Mouse (Mus musculus): ENCODE measurements at regions not wholly inside any gene's neighbourhood (a gene's known extent, or its start where the extent isn't known, plus 50 kb on each side); places are given as distances from the start of the nearest gene placed in this dataset.

DNA sequence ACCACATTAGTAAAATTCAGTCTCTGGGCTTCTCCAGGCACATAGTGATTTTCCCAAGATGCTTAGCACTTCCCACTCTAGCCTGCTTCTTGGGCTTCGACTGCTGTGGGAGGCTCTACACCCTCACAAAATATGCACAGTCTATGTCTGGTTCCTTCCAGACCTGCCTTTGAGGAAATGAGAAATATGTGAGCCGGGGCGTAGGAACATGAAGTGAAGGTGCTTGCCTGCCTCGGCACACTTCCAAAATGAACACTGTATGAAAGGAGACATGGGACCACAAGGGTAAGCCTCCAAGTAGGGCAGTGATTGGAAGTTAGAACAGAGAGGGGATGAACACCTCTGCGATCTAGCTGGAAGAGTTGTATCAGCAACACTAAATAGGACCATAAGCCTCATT is 54.5 kb downstream of the Gm10260 start:
- no peak for DNase-seq

DNA sequence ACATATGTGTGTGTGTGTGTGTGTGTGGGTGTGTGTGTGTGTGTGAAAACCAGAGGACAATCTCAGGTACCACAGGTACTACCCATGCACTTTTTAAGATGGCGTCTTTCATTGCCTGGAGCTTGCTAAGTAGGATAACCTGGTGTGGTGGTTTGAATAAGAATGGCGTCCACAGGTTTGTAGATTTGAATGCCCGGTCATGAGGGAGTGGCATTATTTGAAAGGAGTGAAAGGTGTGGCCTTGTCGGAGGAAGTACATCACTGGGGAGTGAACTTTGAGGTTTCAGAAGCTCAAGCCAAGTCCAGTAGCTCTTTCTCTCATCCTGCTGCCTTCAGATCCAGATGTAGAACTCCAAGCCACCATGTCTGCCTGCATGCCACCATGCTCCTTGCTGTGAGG is 55.9 kb downstream of the Gm10260 start:
- no peak for DNase-seq

DNA sequence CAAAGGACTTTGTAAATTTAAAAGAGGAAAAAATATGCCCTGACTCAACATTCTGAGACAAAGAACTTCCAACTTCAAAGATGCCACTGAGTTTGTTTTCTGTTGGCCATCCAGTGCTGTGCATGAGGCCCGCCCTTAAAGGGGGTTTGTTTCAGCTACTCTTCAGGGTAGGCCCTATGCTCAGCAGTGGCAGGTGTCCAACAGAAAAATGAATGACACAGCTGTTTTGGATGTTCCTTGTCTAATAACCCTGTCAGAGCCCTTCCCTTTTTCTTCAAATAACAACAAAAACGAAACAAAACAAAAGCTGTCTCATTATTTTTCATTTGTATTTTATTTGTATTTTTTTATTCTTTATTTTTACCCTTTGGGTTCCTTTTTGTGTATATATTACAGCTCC is 61.5 kb downstream of the Gm10260 start:
- DNase-seq = no peak

DNA sequence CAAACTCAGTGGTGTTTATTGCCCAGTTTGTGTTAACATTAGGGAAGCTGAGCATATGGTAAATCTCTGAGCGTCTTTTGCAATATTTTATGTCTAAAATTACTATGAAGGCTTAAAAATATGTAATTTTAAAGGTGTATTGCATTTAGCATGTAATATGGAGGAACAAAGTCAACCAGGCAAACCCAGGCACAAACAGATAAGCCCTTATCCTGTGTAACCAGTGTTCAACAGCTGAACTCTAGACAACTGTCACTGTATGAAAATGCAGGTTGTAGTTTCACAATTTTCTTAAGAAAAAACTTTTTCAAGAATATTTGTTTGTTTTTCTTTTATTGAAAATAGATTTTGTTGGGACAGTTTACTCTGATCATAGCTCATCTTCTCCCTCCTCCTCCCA is 62.1 kb downstream of the Gm10260 start:
- no peak for DNase-seq

DNA sequence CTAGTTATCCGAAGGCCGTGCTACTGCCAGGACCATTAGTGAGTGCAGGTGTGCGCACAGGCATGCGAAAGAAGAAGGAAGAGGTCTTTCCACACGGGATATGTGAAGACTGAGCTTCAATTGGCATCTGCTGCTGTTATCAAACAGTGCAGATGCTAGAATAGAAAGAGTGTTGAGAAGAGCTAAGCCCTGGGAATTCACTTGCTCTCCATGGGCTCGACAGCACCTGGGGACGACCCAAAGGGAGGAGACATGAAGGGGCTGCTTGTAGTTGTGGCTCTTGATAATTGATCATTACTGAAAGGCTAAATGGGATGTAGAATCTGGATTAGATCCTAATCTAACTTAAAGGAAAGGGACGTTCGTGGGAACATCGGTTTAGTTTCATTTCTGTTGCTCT is 63.2 kb downstream of the Gm10260 start:
- DNase-seq = no peak

DNA sequence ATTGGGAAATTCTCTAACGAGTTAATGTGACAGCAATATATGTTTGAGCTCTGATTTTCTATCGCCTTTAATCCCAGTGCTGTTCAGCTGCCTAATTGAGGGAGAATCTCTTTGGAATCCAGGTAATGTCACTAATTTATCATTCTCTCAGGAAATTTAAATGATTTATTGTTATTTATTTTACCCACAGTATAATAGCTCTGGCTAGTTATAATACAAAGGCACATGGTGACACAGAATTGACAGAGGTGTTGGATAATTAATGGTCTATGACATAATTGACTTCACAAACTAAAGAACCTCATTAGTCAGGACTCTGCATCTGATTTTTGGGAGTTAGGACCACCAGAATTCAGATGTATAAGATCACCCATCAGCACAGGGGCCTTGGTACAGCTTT is 65.4 kb downstream of the Gm10260 start:
- DNase-seq = no peak

DNA sequence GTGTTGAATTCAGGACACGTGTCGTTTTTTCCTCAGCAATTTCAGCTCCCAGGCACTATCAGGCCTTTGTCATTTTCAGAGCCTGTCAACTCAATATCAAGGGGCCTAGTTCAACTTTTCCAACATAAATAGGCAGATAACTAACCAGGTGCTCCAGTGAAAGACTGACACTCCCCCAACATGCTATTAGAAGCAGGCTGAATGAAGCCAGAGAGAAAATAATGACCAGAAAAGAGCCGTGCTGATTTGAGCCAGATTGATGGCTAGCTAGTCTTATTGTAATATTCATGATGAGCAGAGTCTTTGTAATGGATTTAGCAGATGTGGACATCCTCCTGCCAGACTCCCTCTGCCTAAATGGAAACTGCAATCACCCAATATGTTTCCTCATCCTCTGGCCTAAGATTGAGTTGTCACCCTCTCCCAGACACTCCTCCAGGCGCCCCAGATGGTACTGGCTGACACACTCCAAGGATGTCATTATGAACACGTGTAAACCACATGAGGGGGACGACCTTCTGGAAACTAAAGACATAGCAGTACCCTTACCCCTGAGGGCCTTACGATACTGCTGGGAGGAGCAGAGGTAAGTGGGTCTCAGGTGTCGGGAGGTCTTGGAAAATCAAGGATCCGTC is 66.0 kb downstream of the Gm10260 start:
- no peak for DNase-seq

DNA sequence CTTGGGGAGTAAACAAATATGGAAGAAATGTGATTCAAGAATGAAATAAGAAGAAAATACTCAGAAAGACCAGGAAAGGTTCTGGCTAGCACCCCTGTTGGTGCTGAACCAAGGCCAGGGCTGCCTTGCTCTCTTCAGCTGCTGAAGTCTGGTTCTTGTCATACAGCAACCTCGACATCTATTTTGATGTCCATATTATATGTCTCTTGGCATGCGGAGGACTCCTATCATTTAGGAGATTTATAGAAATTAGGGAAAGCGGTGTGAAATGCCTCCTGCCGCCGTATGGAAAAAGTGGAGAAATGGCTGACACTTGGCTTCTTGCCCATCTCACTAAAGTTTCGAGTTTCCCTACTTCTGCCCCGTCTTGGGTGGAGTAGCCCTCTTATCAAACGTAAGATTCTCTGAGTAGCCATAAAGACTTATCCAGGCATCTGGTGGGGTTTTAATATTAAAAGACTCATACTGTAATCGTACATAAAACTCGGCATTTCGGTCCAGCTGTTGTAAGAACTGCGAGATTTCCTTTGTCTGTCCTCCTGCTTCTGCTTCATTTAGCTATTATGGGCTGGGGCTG is 72.0 kb downstream of the Gm10260 start:
- DNase-seq = no peak

DNA sequence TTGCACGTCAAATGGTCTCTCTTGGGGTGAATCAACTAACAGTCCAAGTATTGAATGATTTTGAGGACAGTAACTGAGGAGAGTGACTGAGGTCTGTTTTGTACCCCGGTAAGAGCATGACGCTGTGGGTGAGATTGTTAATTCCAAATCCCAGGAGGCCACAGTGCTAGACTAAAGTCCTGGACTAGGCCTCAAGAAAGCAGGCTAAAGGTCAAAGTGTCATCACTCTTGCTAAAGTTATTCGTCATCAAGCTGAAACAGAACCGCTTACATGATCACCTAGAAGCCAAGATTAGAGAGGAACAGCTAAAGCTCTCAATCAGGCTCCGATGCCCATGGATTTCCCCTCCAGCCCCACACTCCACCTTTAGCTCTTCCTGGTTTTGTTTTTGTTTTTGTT is 76.6 kb downstream of the Gm10260 start:
- no peak for DNase-seq

DNA sequence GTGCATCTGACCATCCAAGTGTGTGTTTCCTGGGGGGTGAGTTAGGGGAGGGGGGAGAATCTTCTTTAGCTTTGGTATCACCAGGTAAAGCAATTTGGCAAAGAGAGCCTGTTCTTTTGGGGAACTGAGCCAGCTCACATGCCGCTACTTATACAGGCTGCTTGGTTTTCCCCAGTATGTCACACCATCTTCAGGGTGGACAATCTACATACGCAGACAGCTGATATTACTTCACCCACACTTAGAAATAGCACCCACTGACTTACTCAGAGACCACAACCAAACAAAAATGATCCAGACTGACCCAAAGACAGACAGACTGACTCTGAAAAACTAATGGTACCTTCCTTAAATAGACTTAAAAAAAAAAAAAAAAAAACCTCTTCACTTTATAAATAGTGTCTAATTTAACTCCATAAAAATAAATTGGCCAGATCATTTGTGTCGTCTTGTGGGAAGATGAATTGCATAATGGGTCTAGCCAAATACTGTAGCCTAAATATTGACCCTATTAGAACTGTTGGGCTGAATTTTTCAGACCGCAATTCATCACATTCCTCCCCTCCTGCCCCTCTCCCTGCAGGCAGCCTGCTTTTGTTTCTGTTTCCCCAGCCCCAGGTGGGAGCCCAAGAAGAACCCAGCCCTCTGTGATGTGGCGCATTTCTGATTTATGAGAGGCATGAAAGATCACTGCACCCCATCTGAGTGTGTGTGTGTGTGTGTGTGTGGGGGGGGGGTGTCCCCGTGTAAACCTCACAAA is 79.0 kb downstream of the Gm10260 start:
- peak; percentile 41 for DNase-seq

DNA sequence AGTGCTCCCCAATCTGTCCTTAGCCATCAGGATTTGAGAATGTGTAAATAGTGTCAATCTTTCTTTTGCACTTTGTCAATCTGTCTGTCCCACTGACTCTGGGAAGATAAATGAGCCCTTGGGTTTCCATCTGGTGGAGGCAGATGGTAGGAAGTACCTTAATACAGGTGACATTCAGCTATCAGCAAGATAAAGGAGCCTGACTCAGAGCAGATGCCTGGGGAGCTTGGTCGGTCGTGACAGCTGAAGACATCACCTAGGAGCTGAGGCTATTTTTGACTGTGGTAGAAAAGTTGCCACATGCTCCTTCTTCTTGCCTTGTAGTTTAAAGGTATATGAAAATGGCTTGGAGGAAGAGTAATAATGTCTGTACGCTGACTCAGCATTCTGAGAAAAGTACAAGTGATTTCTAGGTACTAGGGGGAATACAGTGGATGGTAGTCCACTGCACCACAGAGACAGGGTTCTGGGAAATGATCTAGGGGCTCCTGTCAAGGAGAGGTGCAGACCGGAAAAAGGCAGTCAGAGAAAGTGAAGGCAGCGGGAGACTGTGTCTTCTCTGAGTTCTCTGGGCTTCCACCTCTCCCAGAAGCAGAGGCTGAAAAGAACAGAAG is 80.0 kb downstream of the Gm10260 start:
- DNase-seq = no peak

DNA sequence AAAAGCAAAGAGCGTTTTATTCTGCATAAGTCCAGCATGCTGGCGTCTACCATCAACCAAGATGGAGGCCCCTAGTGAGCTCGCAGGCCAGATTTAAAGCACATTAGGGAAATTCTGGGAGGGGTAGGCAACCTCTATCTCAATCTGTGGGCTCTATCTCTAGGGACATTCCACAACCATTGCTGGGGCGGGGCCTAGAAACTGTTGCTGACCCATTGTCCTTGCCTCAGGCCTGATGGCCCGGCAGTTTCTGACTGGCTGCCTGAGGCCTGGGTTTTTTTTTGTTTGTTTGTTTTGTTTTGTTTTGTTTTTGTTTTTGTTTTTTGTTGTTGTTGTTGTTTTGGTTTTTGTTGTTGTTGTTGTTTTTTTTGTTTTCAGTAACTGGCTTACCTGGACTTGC is 81.4 kb downstream of the Gm10260 start:
- DNase-seq = no peak

DNA sequence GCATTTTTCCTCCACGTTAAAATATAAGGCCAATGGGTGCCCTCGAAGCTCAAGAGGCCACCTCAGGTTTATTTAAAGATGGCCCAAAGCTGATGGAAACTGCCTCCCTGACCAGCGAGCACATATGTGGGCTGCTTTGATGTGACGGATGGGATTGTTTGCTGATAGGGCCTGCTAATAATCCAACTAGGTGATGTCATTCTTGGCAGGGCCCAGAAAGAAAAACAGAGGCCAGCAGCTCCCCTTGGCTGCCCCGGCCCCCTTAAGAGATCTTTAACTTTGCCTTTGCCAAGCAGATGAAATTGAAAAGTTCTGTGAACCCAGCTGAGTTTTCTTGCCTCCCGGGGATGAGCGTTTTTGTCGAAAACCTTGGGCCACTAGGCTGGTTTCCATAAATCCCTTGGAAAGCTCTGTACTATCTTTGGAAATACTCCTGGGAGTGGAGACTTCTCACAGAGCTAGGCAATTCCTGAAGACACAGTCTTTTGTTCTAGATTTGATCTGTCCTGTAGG is 83.8 kb downstream of the Gm10260 start:
- DNase-seq = no peak

DNA sequence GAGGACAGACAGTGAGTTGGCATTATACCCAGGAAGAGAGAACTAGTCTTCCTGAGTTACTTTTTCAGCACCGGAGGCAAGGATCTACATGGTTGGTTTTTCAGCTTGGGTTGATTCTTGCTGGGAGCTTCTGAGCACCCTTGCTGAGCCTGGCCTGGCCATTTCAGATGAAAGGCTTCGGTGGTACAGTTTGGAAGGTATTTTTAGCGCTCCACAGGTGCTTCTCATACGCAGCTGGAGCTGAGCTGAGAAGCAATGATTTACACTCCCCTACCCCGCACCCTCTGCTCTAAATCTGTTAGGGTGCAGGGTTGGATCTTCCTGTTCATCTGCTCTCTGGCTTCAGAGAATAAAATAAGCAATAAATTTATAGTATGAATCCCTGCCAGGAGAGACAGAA is 87.3 kb downstream of the Gm10260 start:
- DNase-seq = no peak

DNA sequence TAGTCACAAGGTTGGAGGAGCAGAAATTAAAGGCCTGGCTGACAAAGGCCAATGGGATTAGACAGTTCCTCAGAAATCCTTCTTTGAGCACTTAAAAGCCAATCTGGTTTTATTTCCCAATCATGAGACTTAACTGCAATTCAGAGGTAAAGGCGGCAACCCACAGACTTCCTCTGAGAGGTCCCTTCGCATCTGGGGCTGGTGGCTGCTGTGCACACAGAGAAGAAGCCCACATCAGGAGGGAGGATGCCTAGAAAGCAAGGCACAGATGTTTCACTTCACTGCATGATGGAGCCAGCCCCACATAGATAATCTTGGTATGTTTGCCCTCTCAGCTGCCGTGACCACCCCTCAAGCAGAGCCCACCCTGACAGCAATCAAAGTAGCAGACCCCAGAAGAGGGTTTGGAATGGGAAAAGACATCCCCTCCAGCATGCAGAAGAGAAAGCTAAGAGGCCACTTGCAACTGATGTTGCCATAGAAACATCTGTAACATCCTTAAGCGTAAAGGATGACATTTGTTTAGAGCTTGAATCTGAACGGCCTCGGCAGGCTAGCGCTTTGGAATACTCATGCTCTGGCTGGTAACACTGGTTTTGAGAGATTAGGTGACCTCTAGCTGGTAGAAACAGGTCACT is 88.3 kb downstream of the Gm10260 start:
- peak; percentile 38 for DNase-seq

DNA sequence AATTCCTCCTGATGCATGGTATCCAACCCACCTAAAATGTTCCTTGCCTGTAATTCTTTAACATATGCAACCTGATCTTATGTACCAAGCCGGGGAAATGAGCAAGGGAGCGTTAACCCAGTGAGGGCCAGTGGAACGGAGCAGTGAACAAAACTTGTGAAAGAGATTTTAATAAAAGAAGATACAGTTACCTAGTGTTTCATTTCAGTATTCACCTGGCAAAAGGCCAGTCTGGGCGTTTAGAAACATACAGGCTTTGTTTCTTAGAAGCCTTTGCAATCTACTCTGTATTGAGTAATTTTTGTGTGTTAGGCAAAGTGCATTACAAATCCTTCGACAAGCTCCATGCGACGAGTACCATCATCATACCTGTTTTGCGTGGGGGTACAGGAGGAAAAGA is 91.1 kb downstream of the Gm10260 start:
- no peak for DNase-seq

DNA sequence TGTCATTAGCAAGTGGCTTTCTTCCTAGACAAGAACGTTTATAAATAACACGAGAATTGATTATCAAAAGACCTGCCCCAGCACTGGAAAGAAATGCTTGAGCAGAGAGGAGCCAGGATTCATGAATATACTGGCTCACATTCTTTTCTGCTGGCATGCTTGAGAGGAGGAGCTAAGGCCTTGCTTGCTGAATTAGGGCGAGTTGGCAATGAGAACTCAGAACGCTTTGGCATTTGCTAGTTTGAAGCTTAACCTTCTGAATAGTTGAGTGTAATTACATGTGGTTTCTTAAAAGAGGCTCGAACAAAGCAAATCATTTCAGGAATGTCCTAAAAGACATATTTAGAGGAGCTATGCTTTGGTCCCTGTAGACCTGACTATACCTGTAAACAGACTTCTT is 91.5 kb downstream of the Gm10260 start:
- DNase-seq = no peak

DNA sequence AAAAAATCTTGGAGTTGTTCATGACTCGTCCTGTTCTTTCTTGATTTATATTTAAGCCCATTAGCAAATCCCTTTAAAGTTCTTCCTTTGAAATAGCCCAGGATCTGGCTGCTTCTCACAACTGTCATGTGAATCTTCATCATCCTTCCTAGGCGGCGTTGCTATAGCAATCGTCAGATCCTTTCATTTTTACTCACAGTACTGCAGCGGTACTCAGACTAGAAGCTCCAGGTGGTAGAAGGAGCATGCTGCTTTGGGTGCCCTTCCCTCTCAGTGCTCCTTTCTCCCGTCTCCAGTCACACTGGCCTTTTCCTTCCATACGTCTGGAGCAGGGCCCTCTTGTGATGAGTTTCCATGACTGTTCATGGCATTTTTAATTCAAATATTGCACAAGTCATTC is 93.1 kb downstream of the Gm10260 start:
- no peak for DNase-seq

DNA sequence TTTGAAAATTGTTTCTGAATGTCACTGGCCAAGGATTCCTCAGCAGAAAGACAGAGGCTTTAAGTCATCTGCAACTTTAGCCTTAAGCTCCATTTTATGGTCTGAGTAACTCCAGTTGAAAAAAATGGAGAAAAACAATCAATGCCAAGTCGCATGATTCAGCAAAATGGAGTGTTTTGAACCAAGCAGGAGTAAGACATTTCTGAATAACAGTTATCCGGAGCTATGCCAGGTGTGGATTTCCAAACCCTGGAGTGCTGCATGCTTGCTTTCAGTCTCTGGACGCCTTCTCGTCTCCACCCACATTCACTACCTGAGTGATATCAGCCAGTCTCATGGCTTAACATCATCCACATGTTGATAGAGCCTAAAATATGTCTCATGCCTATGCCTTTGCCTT is 93.7 kb downstream of the Gm10260 start:
- DNase-seq = no peak

DNA sequence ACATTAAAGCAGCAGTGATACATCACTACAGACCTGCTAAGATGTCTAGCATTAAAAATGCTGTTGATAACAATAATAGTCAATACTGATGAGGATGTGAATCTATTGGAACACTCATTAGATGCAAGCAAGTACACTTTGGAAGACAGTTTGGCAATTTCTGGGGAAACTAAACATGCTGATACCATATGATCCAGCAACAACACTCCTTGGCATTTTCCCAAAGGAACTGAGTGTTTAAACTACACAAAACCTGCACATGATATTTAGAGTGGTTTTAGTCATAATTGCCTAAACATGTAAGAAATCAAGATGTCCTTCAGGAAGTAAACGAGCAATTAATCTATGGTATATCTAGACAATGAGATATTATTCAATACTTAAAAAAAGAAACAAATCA is 95.2 kb downstream of the Gm10260 start:
- DNase-seq = no peak

DNA sequence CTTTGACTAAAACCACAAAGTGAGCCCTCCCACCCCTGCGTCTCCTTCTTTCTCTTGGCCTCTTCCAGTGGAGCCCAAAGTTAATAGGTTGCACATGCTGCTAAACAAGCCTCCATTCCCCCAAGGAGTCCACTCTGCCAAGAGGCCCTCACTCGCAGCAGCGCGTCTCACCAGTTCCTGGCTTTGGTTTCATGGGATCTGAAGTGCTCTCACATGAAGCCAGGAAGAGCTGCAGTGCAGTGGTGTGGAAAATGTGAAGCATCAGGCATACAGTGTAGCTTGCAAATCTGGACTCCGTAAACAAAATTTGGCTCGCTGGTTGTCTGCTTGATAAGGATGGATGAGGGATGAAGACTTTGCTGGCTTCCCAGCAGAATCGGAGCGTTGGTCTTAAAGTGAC is 97.7 kb downstream of the Gm10260 start:
- no peak for DNase-seq

DNA sequence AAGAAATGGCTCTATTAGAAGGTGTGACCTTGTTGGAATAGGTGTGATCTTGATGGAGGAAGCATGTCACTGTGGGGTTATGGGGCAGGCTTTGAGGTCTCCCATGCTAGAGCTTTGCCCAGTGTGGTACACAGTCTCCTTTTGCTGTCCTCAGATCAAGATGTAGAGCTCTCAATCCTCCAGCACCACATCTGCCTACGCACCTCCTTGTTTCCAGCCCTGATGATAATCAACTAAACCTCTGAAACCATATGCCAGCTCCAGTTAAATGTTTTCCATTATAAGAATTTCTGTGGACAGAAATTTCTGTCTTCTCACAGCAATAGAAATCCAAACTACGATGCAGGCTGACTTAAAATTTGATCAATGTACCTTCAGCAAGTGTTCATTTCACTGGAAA is 103.8 kb downstream of the Gm10260 start:
- no peak for DNase-seq

DNA sequence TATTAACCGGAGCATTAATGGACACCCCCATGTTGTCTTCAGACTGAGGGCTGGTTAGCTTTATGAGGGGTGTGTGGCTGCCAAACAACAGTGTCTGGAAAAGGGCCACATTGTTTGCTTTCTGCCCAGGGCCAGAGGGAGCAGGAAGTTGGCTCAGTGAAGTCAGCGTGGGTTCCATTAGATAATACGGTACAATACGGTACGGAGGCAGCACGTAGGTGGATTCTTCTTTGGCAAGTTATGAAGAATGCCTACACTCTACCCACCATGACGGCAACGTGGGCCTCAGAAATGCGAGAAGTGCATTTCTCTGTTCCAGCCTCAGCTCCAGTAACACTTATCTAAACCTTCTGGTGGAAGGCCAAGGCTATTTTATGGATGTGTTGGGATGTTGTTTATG is 108.2 kb downstream of the Gm10260 start:
- DNase-seq = no peak

DNA sequence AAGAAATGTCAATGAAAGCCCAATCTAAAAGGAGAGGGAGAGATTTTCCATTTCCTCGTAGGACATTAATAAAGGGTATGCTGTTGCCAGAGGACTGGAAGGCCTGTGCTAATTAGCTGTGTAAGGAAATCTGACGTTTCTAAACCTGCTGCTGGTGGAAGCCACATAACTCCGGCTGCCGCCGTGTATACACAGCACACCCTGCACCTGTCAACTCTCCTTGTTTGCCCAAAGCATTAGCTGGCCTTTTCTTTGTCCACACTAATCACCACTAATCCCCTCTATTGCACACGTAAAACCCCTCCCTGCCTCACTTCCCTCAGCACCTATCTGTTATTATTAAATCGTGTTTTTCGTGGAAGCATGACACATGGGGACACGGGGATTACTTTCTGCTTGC is 108.7 kb downstream of the Gm10260 start:
- no peak for DNase-seq

Measured in thymus, postnatal 14 days (tissue).